Mouse (Mus musculus) ovary, postnatal 14 days (tissue): ENCODE data around the gene Gm20937.
"Not testable (repeated sequence)": the region's sequence is repeated elsewhere in the genome, so short reads cannot be mapped to it uniquely, and the experiment has no call there.

ENCODE experiments used
- DNase-seq: peaks from one replicate; pipeline ENCODE4 v3.0.0; 2022; ENCODE audit warnings: low spot score

Gene Gm20937

GRCm38 (mm10) chrY:68294798-68295197, at the start of gene Gm20937:
TSS of gene Gm20937 (minus strand) at chrY:68294898.
- DNase-seq, result not testable (repeated sequence)
